Mouse (Mus musculus) limb, embryonic 11.5 days (tissue): Measurements from ENCODE around the gene Serpine2. TPM values are rescaled to one million over a fixed set of nuclear protein-coding genes. Genes with fewer than 3 reads are reported as not detected.

Experiments used
- ATAC-seq: fragments of 200-750 bp; cut with Nextera tagmentation; 2 replicates; pipeline ENCODE4 v1.8.0; 2017; ENCODE audit warnings: low read depth; ENCODE audit not compliant: insufficient number of reproducible peaks, low FRiP score, low TSS enrichment
- DNase-seq: peaks from one replicate; pipeline ENCODE4 v3.0.0-alpha.2; 2015; ENCODE audit warnings: low spot score
- H3K27ac ChIP-seq: fragments of 300-500 bp; sonication (generic); replicated peaks from 2 replicates; pipeline ENCODE4 v1.5.1; 2014; ENCODE audit warnings: low read depth, mild to moderate bottlenecking, low read length
- H3K27me3 ChIP-seq: fragments of 300-500 bp; sonication (generic); 2 replicates; pipeline ENCODE4 v1.6.1; 2014; ENCODE audit warnings: mild to moderate bottlenecking, low read length, mixed read lengths; ENCODE audit not compliant: control insufficient read depth, insufficient read depth
- H3K36me3 ChIP-seq: fragments of 300-500 bp; sonication (generic); 2 replicates; pipeline ENCODE4 v1.6.1; 2014; ENCODE audit warnings: mild to moderate bottlenecking, low read length, moderate library complexity, mixed read lengths; ENCODE audit not compliant: control insufficient read depth, insufficient read depth
- H3K4me1 ChIP-seq: fragments of 300-500 bp; sonication (generic); 2 replicates; pipeline ENCODE4 v1.6.1; 2014; ENCODE audit warnings: low read length, mixed read lengths; ENCODE audit not compliant: control insufficient read depth, insufficient read depth
- H3K4me2 ChIP-seq: fragments of 300-500 bp; sonication (generic); 2 replicates; pipeline ENCODE4 v1.6.1; 2014; ENCODE audit warnings: low read depth, mild to moderate bottlenecking, moderate library complexity; ENCODE audit not compliant: severe bottlenecking
- H3K4me3 ChIP-seq: fragments of 300-500 bp; sonication (generic); 2 replicates; pipeline ENCODE4 v1.5.1; 2014; ENCODE audit warnings: low read depth, low read length
- H3K9ac ChIP-seq: fragments of 300-500 bp; sonication (generic); 2 replicates; pipeline ENCODE4 v1.6.1; 2014; ENCODE audit warnings: mild to moderate bottlenecking, low read length
- H3K9me3 ChIP-seq: fragments of 300-500 bp; sonication (generic); 2 replicates; pipeline ENCODE4 v1.6.1; 2016; ENCODE audit warnings: low read length; ENCODE audit not compliant: control insufficient read depth
- WGBS: fragments of 180-500 bp; shearing (Covaris S2); extraction: QIAGEN DNeasy Blood & Tissue Kit; methylation state at CpG from one replicate; pipeline ENCODE4 v1.1.7; 2014; 5-methylcytosine and 5-hydroxymethylcytosine counted together
- polyA plus RNA-seq: library from polyadenylated mRNA; unstranded; fragments of >200 nt; fragmentation: Nextera tagmentation; extraction: Ambion mirVana; gene quantifications from 2 replicates; pipeline ENCODE4 v1.2.1, GENCODE M21; 2014

Gene Serpine2
- polyA plus RNA-seq: 165 and 173 TPM in 2 replicates

GRCm38 (mm10) chr1:79861130-79861942 lies at the start of gene Serpine2:
Serpine2 (minus strand) TSS chr1:79861180.
- DNase-seq: no peak
- ATAC-seq: no peak
- Histone ChIP-seq H3K27me3 (no peaks in the 10 kb centered on the region), H3K4me1 (peaks cover 16% of the 10 kb centered on the region), H3K9ac (no peak within 1 kb of the TSS), H3K4me3 (no peak within 1 kb of the TSS), H3K4me2 (no peak within 1 kb of the TSS), H3K27ac (no peak within 1 kb of the TSS), H3K9me3 (no peaks in the 10 kb centered on the region), H3K36me3 (no peaks in the 10 kb centered on the region)
- 39% methylated on average over 6 of the region's 6 CpGs for WGBS

- 83% methylated on average over 4 of the region's 4 CpGs for WGBS
Measured at GRCm38 (mm10) chr1:79907811-79908210, 46.8 kb upstream of the Serpine2 start.

GRCm38 (mm10) chr1:79905241-79905640 lies 44.3 kb upstream of the Serpine2 start:
- Histone ChIP-seq H3K9ac (no peak overlapping the region), H3K4me3 (no peak overlapping the region), H3K36me3 (no peaks in the 10 kb centered on the region), H3K27me3 (no peaks in the 10 kb centered on the region), H3K4me2 (no peak overlapping the region), H3K27ac (no peak overlapping the region), H3K4me1 (no peaks in the 10 kb centered on the region), H3K9me3 (no peaks in the 10 kb centered on the region)
- WGBS: 42% methylated on average over 3 of the region's 3 CpGs
- ATAC-seq: no peak
- DNase-seq: no peak

More at GRCm38 (mm10) chr1:79907811-79908210, 46.8 kb upstream of the Serpine2 start:
- no peaks in the 10 kb centered on the region for H3K9me3 ChIP-seq
- H3K4me1 ChIP-seq: no peaks in the 10 kb centered on the region
- H3K27me3 ChIP-seq: no peaks in the 10 kb centered on the region
- no peak for DNase-seq
- no peak overlapping the region for H3K27ac ChIP-seq
- no peak overlapping the region for H3K9ac ChIP-seq
- no peak overlapping the region for H3K4me2 ChIP-seq
- H3K4me3 ChIP-seq: no peak overlapping the region
- H3K36me3 ChIP-seq: no peaks in the 10 kb centered on the region
- ATAC-seq: no peak

GRCm38 (mm10) chr1:79902901-79903300 lies 41.9 kb upstream of the Serpine2 start:
- Histone ChIP-seq H3K9me3 (no peaks in the 10 kb centered on the region), H3K9ac (no peak overlapping the region), H3K4me3 (no peak overlapping the region), H3K36me3 (no peaks in the 10 kb centered on the region), H3K27me3 (no peaks in the 10 kb centered on the region), H3K4me1 (no peaks in the 10 kb centered on the region), H3K27ac (no peak overlapping the region), H3K4me2 (no peak overlapping the region)
- no peak for DNase-seq
- 90% methylated on average over 2 of the region's 2 CpGs for WGBS
- ATAC-seq: no peak

GRCm38 (mm10) chr1:79882648-79883047 lies 21.7 kb upstream of the Serpine2 start:
- H3K9me3 ChIP-seq: no peaks in the 10 kb centered on the region
- no peaks in the 10 kb centered on the region for H3K4me1 ChIP-seq
- no peak overlapping the region for H3K27ac ChIP-seq
- no peak overlapping the region for H3K4me3 ChIP-seq
- no peaks in the 10 kb centered on the region for H3K36me3 ChIP-seq
- WGBS: 59% methylated on average over 3 of the region's 3 CpGs
- no peaks in the 10 kb centered on the region for H3K27me3 ChIP-seq
- ATAC-seq (no peak), DNase-seq (no peak)
- H3K4me2 ChIP-seq: no peak overlapping the region
- no peak overlapping the region for H3K9ac ChIP-seq

GRCm38 (mm10) chr1:79874741-79875140 lies 13.8 kb upstream of the Serpine2 start:
- no peak for ATAC-seq
- no peak overlapping the region for H3K4me2 ChIP-seq
- H3K36me3 ChIP-seq: no peaks in the 10 kb centered on the region
- no peak overlapping the region for H3K9ac ChIP-seq
- H3K4me1 ChIP-seq: no peaks in the 10 kb centered on the region
- H3K27ac ChIP-seq: no peak overlapping the region
- no peak for DNase-seq
- H3K9me3 ChIP-seq: no peaks in the 10 kb centered on the region
- H3K4me3 ChIP-seq: no peak overlapping the region
- whole genome bisulfite sequencing: 72% methylated on average over 3 of the region's 3 CpGs
- H3K27me3 ChIP-seq: no peaks in the 10 kb centered on the region

- Histone ChIP-seq H3K9me3 (no peaks in the 10 kb centered on the region), H3K36me3 (no peaks in the 10 kb centered on the region), H3K4me2 (no peak overlapping the region), H3K27ac (no peak overlapping the region), H3K27me3 (no peaks in the 10 kb centered on the region), H3K4me1 (peaks cover 16% of the 10 kb centered on the region), H3K9ac (no peak overlapping the region), H3K4me3 (no peak overlapping the region)
- ATAC-seq (no peak), DNase-seq (peak; percentile 40)
- 37% methylated on average over 12 of the region's 12 CpGs for WGBS
Measured at GRCm38 (mm10) chr1:79860411-79861039, 455 bp downstream of the Serpine2 start.

GRCm38 (mm10) chr1:79859975-79860374 lies 1.0 kb downstream of the Serpine2 start:
- Histone ChIP-seq H3K4me1 (peaks cover 16% of the 10 kb centered on the region), H3K9me3 (no peaks in the 10 kb centered on the region), H3K9ac (no peak overlapping the region), H3K27ac (no peak overlapping the region), H3K4me2 (no peak overlapping the region), H3K4me3 (no peak overlapping the region), H3K27me3 (no peaks in the 10 kb centered on the region), H3K36me3 (no peaks in the 10 kb centered on the region)
- no peak for DNase-seq
- ATAC-seq: no peak
- whole genome bisulfite sequencing: 63% methylated on average over 5 of the region's 5 CpGs
